Mouse (Mus musculus) myocyte (in vitro differentiated cells): Measurements from ENCODE around the gene Itpkb. TPM values are rescaled to one million over a fixed set of nuclear protein-coding genes. Genes with fewer than 3 reads are reported as not detected.

Experiments
- H3K27me3 ChIP-seq: one replicate; pipeline ENCODE4 v1.6.1; 2011; ENCODE audit not compliant: control insufficient read depth, insufficient read depth, insufficient read length
- H3K36me3 ChIP-seq: one replicate; pipeline ENCODE4 v1.6.1; 2011; ENCODE audit not compliant: control insufficient read depth, insufficient read depth
- H3K4me2 ChIP-seq: one replicate; pipeline ENCODE4 v1.6.1; 2011; ENCODE audit warnings: low read depth, control low read depth
- H3K4me3 ChIP-seq: one replicate; pipeline ENCODE4 v1.5.1; 2011; ENCODE audit warnings: mild to moderate bottlenecking, control low read depth, moderate library complexity
- H3K79me2 ChIP-seq: one replicate; pipeline ENCODE4 v1.6.1; 2011; ENCODE audit not compliant: control insufficient read depth, insufficient read depth
- H3ac ChIP-seq: one replicate; pipeline ENCODE4 v1.6.1; 2011; ENCODE audit not compliant: control insufficient read depth, insufficient read length
- CEBPB ChIP-seq: IDR thresholded peaks from 2 replicates; pipeline ENCODE4 v1.6.1; 2011; ENCODE audit warnings: mild to moderate bottlenecking, moderate library complexity; ENCODE audit not compliant: poor library complexity, insufficient read depth, severe bottlenecking
- E2F4 ChIP-seq: IDR thresholded peaks from one replicate; pipeline ENCODE4 v1.6.1; 2011; ENCODE audit warnings: mild to moderate bottlenecking, control low read depth, moderate library complexity; ENCODE audit not compliant: insufficient read depth
- MAX ChIP-seq: IDR thresholded peaks from one replicate; pipeline ENCODE4 v1.6.1; 2011; ENCODE audit warnings: low read depth, mild to moderate bottlenecking, control low read depth
- MYOD1 ChIP-seq, 3 experiments: IDR thresholded peaks; one replicate each; pipeline ENCODE4 v1.6.1; 2011; ENCODE audit warnings: control low read depth in 2 of 3, low read depth in 2 of 3, mild to moderate bottlenecking in 2 of 3, moderate library complexity in 1 of 3; ENCODE audit not compliant: insufficient read length in 2 of 3, control insufficient read depth in 1 of 3
- MYOG ChIP-seq, 3 experiments: IDR thresholded peaks; one replicate each; pipeline ENCODE4 v1.6.1; 2011; ENCODE audit warnings: control low read depth in 2 of 3, low read depth in 2 of 3, mild to moderate bottlenecking in 2 of 3; ENCODE audit not compliant: insufficient read length in 2 of 3, control insufficient read depth in 1 of 3, insufficient read depth in 1 of 3
- POLR2A ChIP-seq: IDR thresholded peaks from one replicate; pipeline ENCODE4 v1.6.1; 2011; ENCODE audit warnings: low read depth, mild to moderate bottlenecking, control low read depth, moderate library complexity; ENCODE audit not compliant: insufficient read length
- POLR2AphosphoS2 ChIP-seq: IDR thresholded peaks from one replicate; pipeline ENCODE4 v1.6.1; 2011; ENCODE audit warnings: low read depth, control low read depth; ENCODE audit not compliant: insufficient read length
- REST ChIP-seq: IDR thresholded peaks from one replicate; pipeline ENCODE4 v1.6.1; 2011; ENCODE audit warnings: mild to moderate bottlenecking, control low read depth, moderate library complexity; ENCODE audit not compliant: insufficient read depth, insufficient read length
- SRF ChIP-seq: IDR thresholded peaks from one replicate; pipeline ENCODE4 v1.6.1; 2011; ENCODE audit warnings: low read depth; ENCODE audit not compliant: control insufficient read depth, insufficient read length
- TCF12 ChIP-seq: IDR thresholded peaks from one replicate; pipeline ENCODE4 v1.6.1; 2011; ENCODE audit warnings: mild to moderate bottlenecking, control low read depth; ENCODE audit not compliant: poor library complexity, insufficient read depth, severe bottlenecking
- TCF3 ChIP-seq: IDR thresholded peaks from one replicate; pipeline ENCODE4 v1.6.1; 2011; ENCODE audit warnings: low read depth, control low read depth; ENCODE audit not compliant: insufficient read length
- USF1 ChIP-seq: IDR thresholded peaks from one replicate; pipeline ENCODE4 v1.6.1; 2011; ENCODE audit warnings: low read depth, mild to moderate bottlenecking, control low read depth, moderate library complexity
- polyA plus RNA-seq: library from polyadenylated mRNA; unstranded; fragments of >200 nt; fragmentation: generic; extraction: Trizol; gene quantifications from one replicate; pipeline ENCODE4 v1.2.1, GENCODE M21; 2012; ENCODE audit warnings: missing spikeins

Gene Itpkb
- polyA plus RNA-seq, 1 experiment = 1.1 TPM

DNA sequence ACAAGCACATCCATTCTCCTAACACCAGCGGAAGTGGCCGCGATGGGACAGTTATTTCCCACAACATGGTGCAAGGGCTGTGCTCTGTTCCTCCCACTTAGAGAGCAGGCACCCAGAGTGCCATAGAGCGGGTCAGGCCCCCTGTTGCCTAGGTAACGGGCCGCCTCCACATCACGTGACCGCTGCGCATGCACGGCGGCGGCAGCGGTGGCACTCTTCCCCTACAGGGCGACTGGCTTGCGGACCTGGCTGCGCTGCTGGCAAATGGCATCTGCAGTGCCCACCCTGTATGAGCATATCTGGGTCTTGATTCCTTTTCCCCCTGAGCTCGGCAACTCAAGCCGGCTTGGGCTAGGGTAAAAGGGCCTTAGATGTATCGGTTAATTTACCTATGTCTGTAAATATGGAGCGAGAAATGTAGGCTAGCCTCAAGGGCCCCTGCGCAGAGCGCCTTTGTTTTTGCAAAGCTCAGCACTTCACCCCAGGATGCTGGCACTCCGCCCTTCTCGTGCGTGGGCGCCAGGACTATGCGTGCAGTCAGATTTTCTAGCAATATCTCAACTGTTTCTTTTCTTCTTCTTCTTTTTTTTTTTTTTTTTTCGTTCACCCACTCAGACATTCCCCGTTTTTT lies 35.0 kb downstream of the Itpkb start:
- H3K4me3 ChIP-seq = peak overlapping the region; percentile 27
- H3K36me3 ChIP-seq = no peaks in the 10 kb centered on the region
- H3ac ChIP-seq = no peak overlapping the region
- peaks cover under 1% of the 10 kb centered on the region for H3K27me3 ChIP-seq
- TF ChIP-seq MYOG (IDR thresholded peaks at IDR 0.05; ENCODE audit: control insufficient read depth in 1 of 3, insufficient read depth in 1 of 3, insufficient read length in 2 of 3, low read depth in 2 of 3) = peak in 1 of 3 experiments; percentile 28
- TF ChIP-seq POLR2A = peak; percentile 98
- TF ChIP-seq CEBPB = no peak
- no peak for TF ChIP-seq MAX
- no peak for TF ChIP-seq TCF3
- peak in 1 of 3 experiments; percentile 41 for TF ChIP-seq MYOD1 (IDR thresholded peaks at IDR 0.05; ENCODE audit: control insufficient read depth in 1 of 3, insufficient read length in 2 of 3, low read depth in 2 of 3)
- no peak for TF ChIP-seq E2F4
- TF ChIP-seq SRF = peak; percentile 55
- TF ChIP-seq TCF12 = no peak
- TF ChIP-seq USF1 = peak; percentile 97
- TF ChIP-seq POLR2AphosphoS2 = peak; percentile 91
- no peak for TF ChIP-seq REST
- no peaks in the 10 kb centered on the region for H3K79me2 ChIP-seq
- peak overlapping the region; percentile 96 for H3K4me2 ChIP-seq

- TF ChIP-seq POLR2A (no peak), E2F4 (no peak), MAX (no peak), TCF3 (no peak), REST (no peak)
- no peaks in the 10 kb centered on the region for H3K36me3 ChIP-seq
- no peaks in the 10 kb centered on the region for H3K79me2 ChIP-seq
- peak overlapping the region; percentile 96 for H3K4me2 ChIP-seq
- H3ac ChIP-seq = no peak overlapping the region
- no peaks in the 10 kb centered on the region for H3K27me3 ChIP-seq
- peak overlapping the region; percentile 27 for H3K4me3 ChIP-seq
Measured at GRCm38 (mm10) chr1:180365983-180366811, 35.9 kb downstream of the Itpkb start.

- no peaks in the 10 kb centered on the region for H3K79me2 ChIP-seq
- no peak overlapping the region for H3ac ChIP-seq
- no peak overlapping the region for H3K4me3 ChIP-seq
- TF ChIP-seq CEBPB (no peak), E2F4 (no peak), POLR2AphosphoS2 (no peak), TCF3 (no peak), MAX (no peak), POLR2A (no peak), REST (no peak), MYOD1 (IDR thresholded peaks at IDR 0.05; ENCODE audit: control insufficient read depth in 1 of 3, insufficient read length in 2 of 3, low read depth in 2 of 3) (no peak), MYOG (IDR thresholded peaks at IDR 0.05; ENCODE audit: control insufficient read depth in 1 of 3, insufficient read depth in 1 of 3, insufficient read length in 2 of 3, low read depth in 2 of 3) (no peak), SRF (no peak), USF1 (no peak), TCF12 (no peak)
- no peaks in the 10 kb centered on the region for H3K36me3 ChIP-seq
- H3K27me3 ChIP-seq = no peaks in the 10 kb centered on the region
- no peak overlapping the region for H3K4me2 ChIP-seq
Measured at GRCm38 (mm10) chr1:180367045-180367619, 36.8 kb downstream of the Itpkb start.

GRCm38 (mm10) chr1:180367626-180368025 lies 37.3 kb downstream of the Itpkb start:
- Histone ChIP-seq H3K27me3 (no peaks in the 10 kb centered on the region), H3K4me3 (no peak overlapping the region), H3K79me2 (no peaks in the 10 kb centered on the region), H3ac (no peak overlapping the region), H3K36me3 (no peaks in the 10 kb centered on the region), H3K4me2 (no peak overlapping the region)
- no peak for TF ChIP-seq CEBPB
- TF ChIP-seq SRF = no peak
- no peak for TF ChIP-seq MAX
- TF ChIP-seq MYOG (IDR thresholded peaks at IDR 0.05; ENCODE audit: control insufficient read depth in 1 of 3, insufficient read depth in 1 of 3, insufficient read length in 2 of 3, low read depth in 2 of 3) = no peak
- TF ChIP-seq TCF3 = no peak
- no peak for TF ChIP-seq POLR2AphosphoS2
- TF ChIP-seq USF1 = no peak
- TF ChIP-seq REST = no peak
